Mouse (Mus musculus): Measurements from ENCODE around the gene Gm20854.
"Not testable (repeated sequence)": the region's sequence is repeated elsewhere in the genome, so short reads cannot be mapped to it uniquely, and the experiment has no call there.

The Gm20854 gene

DNA sequence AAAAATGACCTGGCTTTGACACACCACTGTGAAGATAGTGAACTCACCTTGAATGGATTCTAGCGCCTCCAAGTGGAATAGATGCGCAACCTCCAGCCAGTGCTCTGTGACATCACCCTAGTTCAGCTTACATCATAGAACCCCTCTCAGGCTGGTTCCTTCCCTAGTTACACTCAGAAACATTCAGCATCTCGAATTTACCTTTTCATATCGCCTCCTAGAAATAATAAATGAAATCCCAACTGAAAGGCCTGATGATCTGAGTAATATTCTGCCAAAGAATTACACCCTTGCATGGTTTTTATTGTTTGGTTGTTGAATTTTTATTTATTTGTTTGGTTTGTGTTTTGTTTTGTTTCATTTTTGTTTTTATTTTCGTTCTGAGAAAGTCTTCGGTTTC, at the start of gene Gm20854:
Gene Gm20854 (minus strand): TSS at position 101 of the 400 bp plus-strand sequence.
- DNase-seq = not testable (repeated sequence)

All from lung, postnatal 10 days (tissue).